Mouse (Mus musculus): ENCODE measurements around the gene Slc12a3. TPM values are rescaled to one million over a fixed set of nuclear protein-coding genes. Genes with fewer than 3 reads are reported as not detected.

The Slc12a3 gene
- polyA plus RNA-seq, 1 experiment from 2014 or later, result 0.08 TPM

DNA sequence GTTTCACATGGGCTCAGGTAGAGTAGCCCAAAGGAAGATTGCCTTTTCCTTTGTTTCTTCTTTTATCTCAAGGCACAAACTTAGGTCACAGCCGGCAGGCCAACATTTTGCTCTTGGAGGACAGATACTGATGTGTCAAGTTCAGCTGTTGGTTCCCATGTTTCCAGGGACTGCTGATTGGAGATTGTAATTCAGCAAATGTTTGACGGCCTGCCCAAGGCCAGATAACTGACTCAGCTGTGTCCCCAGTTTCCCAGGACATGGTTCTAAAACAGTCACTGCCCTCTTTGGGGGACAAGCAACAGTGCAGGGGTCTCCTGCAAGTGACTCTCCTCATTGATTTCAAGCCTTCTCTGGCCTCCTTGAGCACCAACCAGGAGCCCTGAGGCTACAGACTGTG is 9.0 kb upstream of the Slc12a3 start:
- no peaks in the 10 kb centered on the region for H3K27me3 ChIP-seq (ENCODE audit: control insufficient read depth, insufficient read depth, low read length)
- H3K36me3 ChIP-seq (ENCODE audit: control insufficient read depth, insufficient read depth, low read length), result peaks cover 13% of the 10 kb centered on the region
- H3K9me3 ChIP-seq (ENCODE audit: control insufficient read depth, low read length), result no peaks in the 10 kb centered on the region
- no peaks in the 10 kb centered on the region for H3K4me1 ChIP-seq (ENCODE audit: control insufficient read depth, insufficient read depth, low read length)
- 80% methylated on average over 2 of the region's 2 CpGs for WGBS
- H3K27ac ChIP-seq (ENCODE audit: low read depth, low read length), result no peak overlapping the region
- ATAC-seq (ENCODE audit: low read depth), result no peak
- no peak overlapping the region for H3K4me2 ChIP-seq (ENCODE audit: low read depth, low read length)
- no peak overlapping the region for H3K9ac ChIP-seq (replicated peaks; ENCODE audit: low read depth, low read length)
- no peak overlapping the region for H3K4me3 ChIP-seq (ENCODE audit: low read depth, low read length)

DNA sequence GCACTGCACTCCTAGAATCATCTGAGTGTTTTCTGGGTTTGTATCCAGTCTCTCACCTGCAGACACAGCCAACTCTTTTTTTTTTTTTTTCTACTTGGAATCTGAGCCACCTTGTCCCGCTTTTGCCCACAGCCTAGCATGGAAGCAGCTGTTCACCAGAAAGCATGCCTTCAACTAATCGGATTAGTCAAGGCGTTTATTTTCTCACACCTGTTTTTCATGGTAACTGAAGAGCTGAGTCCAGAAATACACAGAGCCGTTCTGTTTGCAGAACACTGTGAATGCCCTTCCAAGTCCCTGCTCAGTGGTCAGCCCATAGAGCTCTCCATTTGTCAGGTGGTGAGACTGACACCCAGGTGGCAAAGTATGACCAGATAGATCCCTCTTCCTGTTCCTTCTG is 6.9 kb upstream of the Slc12a3 start:
- no peak for ATAC-seq (ENCODE audit: low read depth)

DNA sequence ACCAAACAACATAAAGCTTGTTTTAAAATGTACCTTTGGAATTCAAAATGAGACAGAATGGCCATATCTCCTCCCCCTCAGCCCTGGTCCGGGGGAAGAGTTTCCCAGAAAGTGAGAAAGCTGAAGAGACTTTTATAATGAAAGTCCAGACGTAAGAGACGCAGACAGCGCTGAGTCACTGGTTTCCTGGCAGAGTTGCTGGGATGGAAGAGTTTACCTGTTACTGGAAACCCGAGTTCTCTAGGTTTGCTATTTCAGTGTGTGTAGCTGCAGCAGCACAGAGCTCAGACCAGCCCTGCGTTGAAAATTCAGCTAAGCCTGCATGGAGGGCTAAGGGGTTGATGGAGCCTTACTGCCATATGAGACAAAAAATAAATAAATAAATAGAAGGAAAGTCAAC is 6.0 kb upstream of the Slc12a3 start:
- Histone ChIP-seq H3K9ac (replicated peaks; ENCODE audit: low read depth, low read length) (no peak overlapping the region), H3K27ac (ENCODE audit: low read depth, low read length) (no peak overlapping the region), H3K27me3 (ENCODE audit: control insufficient read depth, insufficient read depth, low read length) (no peaks in the 10 kb centered on the region), H3K9me3 (ENCODE audit: control insufficient read depth, low read length) (no peaks in the 10 kb centered on the region), H3K4me1 (ENCODE audit: control insufficient read depth, insufficient read depth, low read length) (no peaks in the 10 kb centered on the region), H3K4me3 (ENCODE audit: low read depth, low read length) (no peak overlapping the region), H3K4me2 (ENCODE audit: low read depth, low read length) (no peak overlapping the region), H3K36me3 (ENCODE audit: control insufficient read depth, insufficient read depth, low read length) (peaks cover 13% of the 10 kb centered on the region)
- 90% methylated on average over 6 of the region's 6 CpGs for WGBS
- no peak for ATAC-seq (ENCODE audit: low read depth)

More for the DNA sequence above, 6.9 kb upstream of the Slc12a3 start:
- 78% methylated on average over 4 of the region's 4 CpGs for WGBS
- peaks cover 13% of the 10 kb centered on the region for H3K36me3 ChIP-seq (ENCODE audit: control insufficient read depth, insufficient read depth, low read length)
- H3K4me1 ChIP-seq (ENCODE audit: control insufficient read depth, insufficient read depth, low read length), result no peaks in the 10 kb centered on the region
- no peak overlapping the region for H3K27ac ChIP-seq (ENCODE audit: low read depth, low read length)
- H3K4me3 ChIP-seq (ENCODE audit: low read depth, low read length), result no peak overlapping the region
- no peak overlapping the region for H3K9ac ChIP-seq (replicated peaks; ENCODE audit: low read depth, low read length)
- no peaks in the 10 kb centered on the region for H3K27me3 ChIP-seq (ENCODE audit: control insufficient read depth, insufficient read depth, low read length)
- no peak overlapping the region for H3K4me2 ChIP-seq (ENCODE audit: low read depth, low read length)
- H3K9me3 ChIP-seq (ENCODE audit: control insufficient read depth, low read length), result no peaks in the 10 kb centered on the region

DNA sequence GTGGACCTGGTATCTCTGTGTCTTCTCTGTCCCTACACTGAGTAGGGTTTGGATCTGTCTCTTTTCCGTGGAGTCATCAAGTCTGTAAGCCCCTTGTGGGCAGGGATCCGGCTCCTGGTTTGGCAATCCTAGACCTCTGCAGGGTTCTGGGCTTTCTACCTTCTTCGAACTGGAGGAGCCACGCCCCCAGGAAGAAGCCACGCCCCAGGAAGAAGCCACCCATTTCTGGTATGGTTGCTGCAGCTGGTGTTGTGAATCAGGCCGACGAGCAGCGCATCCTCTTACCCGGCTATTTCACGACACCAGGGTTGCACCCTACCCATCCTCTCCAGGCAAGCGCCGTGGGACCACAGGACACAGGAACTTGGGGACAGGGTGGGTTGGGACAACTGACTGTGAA is 4.9 kb upstream of the Slc12a3 start:
- 55% methylated on average over 12 of the region's 12 CpGs for WGBS
- Histone ChIP-seq H3K27ac (ENCODE audit: low read depth, low read length) (no peak overlapping the region), H3K4me2 (ENCODE audit: low read depth, low read length) (no peak overlapping the region)

DNA sequence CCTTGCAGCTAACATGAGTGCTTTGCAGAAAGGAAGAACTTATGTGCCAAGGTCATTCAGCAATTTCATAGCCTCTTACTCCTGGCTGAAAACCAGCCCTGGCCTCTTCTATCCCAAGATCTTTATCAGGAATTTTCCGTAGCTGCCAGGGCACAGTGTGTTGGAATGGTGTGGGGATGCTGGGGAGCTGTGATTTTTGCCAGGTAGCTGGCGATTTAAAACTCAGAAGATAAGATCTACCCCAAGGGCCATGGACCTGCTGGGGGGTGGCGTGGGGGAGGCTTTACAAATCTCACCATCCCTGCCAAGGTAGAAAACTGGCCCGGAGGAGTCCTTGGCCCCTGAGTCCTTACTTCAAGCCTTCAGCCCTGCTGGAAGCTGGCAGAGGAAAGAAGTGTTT is 3.0 kb upstream of the Slc12a3 start:
- no peaks in the 10 kb centered on the region for H3K4me1 ChIP-seq (ENCODE audit: control insufficient read depth, insufficient read depth, low read length)
- no peak for ATAC-seq (ENCODE audit: low read depth)
- H3K4me3 ChIP-seq (ENCODE audit: low read depth, low read length), result no peak overlapping the region
- H3K9me3 ChIP-seq (ENCODE audit: control insufficient read depth, low read length), result no peaks in the 10 kb centered on the region
- no peak overlapping the region for H3K9ac ChIP-seq (replicated peaks; ENCODE audit: low read depth, low read length)
- H3K36me3 ChIP-seq (ENCODE audit: control insufficient read depth, insufficient read depth, low read length), result peaks cover 4% of the 10 kb centered on the region
- H3K4me2 ChIP-seq (ENCODE audit: low read depth, low read length), result no peak overlapping the region
- no peaks in the 10 kb centered on the region for H3K27me3 ChIP-seq (ENCODE audit: control insufficient read depth, insufficient read depth, low read length)
- 86% methylated on average over 4 of the region's 4 CpGs for WGBS
- no peak overlapping the region for H3K27ac ChIP-seq (ENCODE audit: low read depth, low read length)

More for the DNA sequence above, 4.9 kb upstream of the Slc12a3 start:
- Histone ChIP-seq H3K4me1 (ENCODE audit: control insufficient read depth, insufficient read depth, low read length) (no peaks in the 10 kb centered on the region), H3K27me3 (ENCODE audit: control insufficient read depth, insufficient read depth, low read length) (no peaks in the 10 kb centered on the region), H3K4me3 (ENCODE audit: low read depth, low read length) (no peak overlapping the region), H3K9ac (replicated peaks; ENCODE audit: low read depth, low read length) (no peak overlapping the region), H3K9me3 (ENCODE audit: control insufficient read depth, low read length) (no peaks in the 10 kb centered on the region), H3K36me3 (ENCODE audit: control insufficient read depth, insufficient read depth, low read length) (peaks cover 5% of the 10 kb centered on the region)
- no peak for ATAC-seq (ENCODE audit: low read depth)

DNA sequence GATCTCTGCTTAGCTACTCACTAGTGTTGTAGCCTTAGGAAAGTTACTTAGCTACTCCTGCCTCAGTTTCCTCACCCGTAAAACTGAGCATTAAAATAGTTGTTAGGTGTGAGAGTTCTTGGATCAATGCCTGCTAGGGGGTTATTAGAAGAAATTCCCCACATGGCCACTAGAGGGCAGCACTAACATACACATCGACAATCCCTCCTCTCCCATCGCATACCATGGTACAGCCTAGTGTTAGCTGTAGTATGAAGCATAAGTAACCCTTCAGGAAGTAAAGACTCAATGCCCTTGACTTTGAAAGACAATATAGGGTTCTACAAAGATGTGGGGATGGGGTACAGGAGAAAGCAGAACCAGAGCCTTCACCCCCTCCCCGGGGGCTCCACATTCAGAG is 1.7 kb downstream of the Slc12a3 start:
- no peaks in the 10 kb centered on the region for H3K4me1 ChIP-seq (ENCODE audit: control insufficient read depth, insufficient read depth, low read length)
- ATAC-seq (ENCODE audit: low read depth), result peak; percentile 67; the same call in 1 of the 2 replicates
- no peak overlapping the region for H3K27ac ChIP-seq (ENCODE audit: low read depth, low read length)
- H3K9me3 ChIP-seq (ENCODE audit: control insufficient read depth, low read length), result no peaks in the 10 kb centered on the region
- no peak overlapping the region for H3K4me2 ChIP-seq (ENCODE audit: low read depth, low read length)
- H3K4me3 ChIP-seq (ENCODE audit: low read depth, low read length), result no peak overlapping the region
- WGBS, result 36% methylated on average over 4 of the region's 4 CpGs
- H3K36me3 ChIP-seq (ENCODE audit: control insufficient read depth, insufficient read depth, low read length), result no peaks in the 10 kb centered on the region
- no peak overlapping the region for H3K9ac ChIP-seq (replicated peaks; ENCODE audit: low read depth, low read length)
- H3K27me3 ChIP-seq (ENCODE audit: control insufficient read depth, insufficient read depth, low read length), result no peaks in the 10 kb centered on the region

DNA sequence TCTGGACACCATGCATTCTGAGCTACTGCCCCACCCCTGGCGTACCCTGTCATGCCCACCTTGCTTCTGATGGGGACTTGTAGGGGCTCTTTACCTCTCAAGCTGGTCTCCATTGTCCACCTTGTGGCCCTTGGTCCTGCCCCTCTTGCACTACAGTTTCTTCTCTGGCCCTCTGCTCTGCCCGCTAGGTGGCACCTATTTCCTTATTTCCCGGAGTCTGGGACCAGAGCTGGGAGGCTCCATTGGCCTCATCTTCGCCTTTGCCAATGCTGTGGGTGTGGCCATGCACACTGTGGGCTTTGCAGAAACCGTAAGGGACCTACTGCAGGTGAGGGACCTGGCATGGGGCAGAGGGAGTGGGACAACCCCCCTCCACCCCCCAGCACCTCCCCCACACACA is 4.3 kb downstream of the Slc12a3 start:
- Histone ChIP-seq H3K9ac (replicated peaks; ENCODE audit: low read depth, low read length) (no peak overlapping the region), H3K9me3 (ENCODE audit: control insufficient read depth, low read length) (no peaks in the 10 kb centered on the region), H3K4me3 (ENCODE audit: low read depth, low read length) (no peak overlapping the region), H3K4me1 (ENCODE audit: control insufficient read depth, insufficient read depth, low read length) (no peaks in the 10 kb centered on the region), H3K27me3 (ENCODE audit: control insufficient read depth, insufficient read depth, low read length) (no peaks in the 10 kb centered on the region), H3K36me3 (ENCODE audit: control insufficient read depth, insufficient read depth, low read length) (no peaks in the 10 kb centered on the region), H3K4me2 (ENCODE audit: low read depth, low read length) (no peak overlapping the region), H3K27ac (ENCODE audit: low read depth, low read length) (no peak overlapping the region)
- 45% methylated on average over 5 of the region's 5 CpGs for WGBS
- no peak for ATAC-seq (ENCODE audit: low read depth)

DNA sequence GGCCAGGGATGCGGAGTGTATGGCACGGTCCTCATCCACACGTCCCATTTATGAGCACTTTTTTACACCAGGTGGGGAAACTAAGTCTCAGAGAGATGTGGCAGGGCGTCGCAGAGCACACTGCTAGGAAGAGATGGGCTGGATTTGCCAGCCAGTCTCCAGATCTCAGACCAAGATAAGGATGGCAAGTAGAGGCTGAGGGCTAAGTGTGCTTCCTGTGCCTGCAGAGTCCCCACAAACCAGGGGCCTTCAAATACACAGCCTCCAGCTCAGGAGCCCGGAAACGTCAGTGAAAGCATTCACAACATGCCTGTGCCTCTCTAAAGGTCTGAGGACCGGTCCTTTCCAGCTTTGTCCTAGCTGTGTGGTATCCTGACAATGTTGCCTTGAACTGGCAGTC is 8.6 kb downstream of the Slc12a3 start:
- Histone ChIP-seq H3K36me3 (ENCODE audit: control insufficient read depth, insufficient read depth, low read length) (no peaks in the 10 kb centered on the region), H3K27ac (ENCODE audit: low read depth, low read length) (no peak overlapping the region), H3K4me1 (ENCODE audit: control insufficient read depth, insufficient read depth, low read length) (no peaks in the 10 kb centered on the region), H3K9me3 (ENCODE audit: control insufficient read depth, low read length) (no peaks in the 10 kb centered on the region), H3K4me2 (ENCODE audit: low read depth, low read length) (no peak overlapping the region), H3K27me3 (ENCODE audit: control insufficient read depth, insufficient read depth, low read length) (no peaks in the 10 kb centered on the region), H3K9ac (replicated peaks; ENCODE audit: low read depth, low read length) (no peak overlapping the region), H3K4me3 (ENCODE audit: low read depth, low read length) (no peak overlapping the region)
- ATAC-seq (ENCODE audit: low read depth), result no peak
- WGBS, result 81% methylated on average over 8 of the region's 8 CpGs

DNA sequence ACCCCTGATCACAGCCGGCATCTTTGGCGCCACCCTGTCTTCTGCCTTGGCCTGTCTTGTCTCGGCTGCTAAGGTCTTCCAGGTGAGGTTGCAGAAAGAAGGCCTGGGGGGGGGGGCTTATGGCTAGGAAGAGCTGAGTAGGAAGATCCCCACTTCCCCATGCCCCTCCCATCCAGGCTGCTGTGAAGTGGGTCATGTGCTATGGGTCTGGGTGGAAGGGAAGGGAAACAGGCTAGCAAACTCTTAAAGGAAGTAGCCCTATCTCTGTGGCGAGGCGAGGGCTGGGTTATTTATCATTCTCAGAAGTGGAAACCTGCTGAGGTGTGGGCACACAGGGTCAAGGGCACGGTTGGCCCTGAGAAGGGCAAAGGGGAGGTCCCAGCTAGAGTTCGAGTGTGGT is 11.8 kb downstream of the Slc12a3 start:
- no peak for ATAC-seq (ENCODE audit: low read depth)
- 87% methylated on average over 7 of the region's 7 CpGs for WGBS
- H3K4me3 ChIP-seq (ENCODE audit: low read depth, low read length), result no peak overlapping the region
- no peaks in the 10 kb centered on the region for H3K36me3 ChIP-seq (ENCODE audit: control insufficient read depth, insufficient read depth, low read length)
- no peaks in the 10 kb centered on the region for H3K27me3 ChIP-seq (ENCODE audit: control insufficient read depth, insufficient read depth, low read length)
- H3K27ac ChIP-seq (ENCODE audit: low read depth, low read length), result no peak overlapping the region
- no peak overlapping the region for H3K9ac ChIP-seq (replicated peaks; ENCODE audit: low read depth, low read length)
- H3K4me2 ChIP-seq (ENCODE audit: low read depth, low read length), result no peak overlapping the region
- no peaks in the 10 kb centered on the region for H3K9me3 ChIP-seq (ENCODE audit: control insufficient read depth, low read length)
- H3K4me1 ChIP-seq (ENCODE audit: control insufficient read depth, insufficient read depth, low read length), result no peaks in the 10 kb centered on the region

DNA sequence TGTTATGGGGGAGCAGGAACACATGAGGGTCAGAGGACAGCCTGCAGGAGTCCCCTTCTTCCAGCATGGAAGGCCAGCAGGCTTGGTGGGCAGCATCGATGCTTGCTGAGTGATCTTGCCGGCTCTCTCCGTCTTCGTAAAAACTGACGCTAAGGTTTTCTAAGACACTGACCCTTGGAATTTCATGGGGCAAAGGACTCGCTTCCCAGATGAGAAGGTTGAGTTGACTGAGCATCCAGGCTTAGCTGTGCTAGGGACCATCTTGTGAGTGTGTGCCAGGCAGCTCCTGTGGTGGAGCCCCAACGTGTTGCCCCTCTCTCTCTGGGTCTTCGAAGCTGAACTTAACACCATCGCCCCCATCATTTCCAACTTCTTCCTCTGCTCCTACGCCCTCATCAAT is 13.7 kb downstream of the Slc12a3 start:
- Histone ChIP-seq H3K27me3 (ENCODE audit: control insufficient read depth, insufficient read depth, low read length) (no peaks in the 10 kb centered on the region), H3K9ac (replicated peaks; ENCODE audit: low read depth, low read length) (no peak overlapping the region), H3K4me3 (ENCODE audit: low read depth, low read length) (no peak overlapping the region), H3K36me3 (ENCODE audit: control insufficient read depth, insufficient read depth, low read length) (no peaks in the 10 kb centered on the region), H3K4me1 (ENCODE audit: control insufficient read depth, insufficient read depth, low read length) (no peaks in the 10 kb centered on the region), H3K4me2 (ENCODE audit: low read depth, low read length) (no peak overlapping the region), H3K9me3 (ENCODE audit: control insufficient read depth, low read length) (no peaks in the 10 kb centered on the region), H3K27ac (ENCODE audit: low read depth, low read length) (no peak overlapping the region)
- ATAC-seq (ENCODE audit: low read depth), result no peak
- WGBS, result 89% methylated on average over 10 of the region's 10 CpGs
